Mouse (Mus musculus) adrenal gland, postnatal 10 days (tissue): Measurements from ENCODE around the gene Gm20390. TPM values are rescaled to one million over a fixed set of nuclear protein-coding genes. Genes with fewer than 3 reads are reported as not detected.

Source experiments
- DNase-seq: peaks from one replicate; pipeline ENCODE4 v3.0.0; 2021; ENCODE audit warnings: mixed read lengths
- long read RNA-seq, 2 experiments: library from polyadenylated mRNA; stranded (forward); transcript quantifications; one replicate each; pipeline ENCODE4 v2.0.0; 2021
- total RNA-seq, 2 experiments: library from RNA; stranded (reverse); gene quantifications; 2 replicates each; pipeline ENCODE4 v1.2.3; 2021

Gm20390 gene
- total RNA-seq: 10 to 100 TPM; 64.2 to 75.0 TPM
- long read RNA-seq, experiment 1, partial matches to known transcripts: 72 of 74 reads
- long read RNA-seq, experiment 1, other reads (novel, unspliced or antisense): 2 of 74 reads
- long read RNA-seq, experiment 2, partial matches to known transcripts: 121 of 125 reads
- long read RNA-seq, experiment 2, other reads (novel, unspliced or antisense): 3 of 125 reads

DNA sequence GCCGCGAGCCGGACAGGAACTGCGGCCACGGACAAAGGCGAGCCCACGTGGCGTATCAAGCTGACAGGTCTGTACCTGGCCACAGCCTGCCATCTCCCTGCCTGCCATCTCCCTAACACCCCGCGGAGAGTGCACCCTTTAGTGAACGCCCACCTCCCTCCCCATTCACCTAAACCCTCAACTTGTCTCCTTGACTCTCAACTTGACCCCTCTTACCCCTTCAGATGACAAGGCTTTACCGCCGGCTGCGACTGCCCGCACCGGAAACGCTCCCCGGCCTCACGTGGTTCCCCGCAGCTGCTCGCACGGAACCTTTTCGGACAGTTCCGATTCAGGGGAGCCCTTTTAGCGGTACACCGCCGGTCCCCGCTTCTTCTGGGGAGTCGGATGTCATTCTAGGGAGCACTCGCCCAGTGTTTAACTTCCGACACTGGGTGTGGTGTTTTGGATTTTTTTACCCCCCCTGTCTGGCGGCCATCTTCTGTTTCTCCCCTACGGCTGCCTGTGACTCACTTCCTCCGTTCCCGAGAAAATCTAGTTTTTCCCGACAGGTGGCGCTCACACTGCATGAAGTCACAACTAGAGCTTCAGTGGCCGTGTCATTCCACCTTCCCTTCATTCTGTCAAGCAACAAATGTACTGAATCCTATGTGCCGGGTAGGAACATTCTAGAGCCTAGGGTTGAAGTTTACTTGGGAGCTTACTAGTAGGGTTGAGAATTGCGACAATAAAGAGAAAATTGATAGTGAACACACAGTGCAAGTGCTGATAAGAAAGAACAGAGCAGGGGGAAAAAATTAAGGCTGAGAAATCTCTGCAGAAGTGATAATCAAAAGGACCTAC lies at the start of gene Gm20390, which contains the start of gene Nme1:
Gene Gm20390 (minus strand): TSS at position 289 of the 843 bp plus-strand sequence.
Gene Nme1 (minus strand): TSS at position 517 of the 843 bp plus-strand sequence.
- peak; percentile 98 for DNase-seq

DNA sequence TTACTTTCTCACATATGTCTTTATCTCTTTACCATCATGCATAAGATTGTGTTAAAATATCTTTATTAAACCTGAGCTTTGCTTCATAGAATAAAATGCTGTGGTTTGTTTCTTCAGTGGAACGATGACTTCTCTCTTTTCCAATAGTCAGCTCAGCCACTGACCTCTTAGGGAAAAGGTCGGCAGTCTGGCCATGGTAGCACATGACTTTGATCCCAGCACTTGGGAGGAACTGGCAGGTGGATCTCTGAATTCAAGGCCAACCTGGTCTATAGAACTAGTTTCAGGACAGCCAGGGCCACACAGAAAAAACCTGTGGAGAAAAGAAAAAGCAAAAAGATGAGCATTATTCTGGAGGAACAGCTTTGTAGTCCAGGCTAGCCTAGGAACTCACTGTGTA lies 35.3 kb upstream of the Gm20390 start:
- DNase-seq: no peak

DNA sequence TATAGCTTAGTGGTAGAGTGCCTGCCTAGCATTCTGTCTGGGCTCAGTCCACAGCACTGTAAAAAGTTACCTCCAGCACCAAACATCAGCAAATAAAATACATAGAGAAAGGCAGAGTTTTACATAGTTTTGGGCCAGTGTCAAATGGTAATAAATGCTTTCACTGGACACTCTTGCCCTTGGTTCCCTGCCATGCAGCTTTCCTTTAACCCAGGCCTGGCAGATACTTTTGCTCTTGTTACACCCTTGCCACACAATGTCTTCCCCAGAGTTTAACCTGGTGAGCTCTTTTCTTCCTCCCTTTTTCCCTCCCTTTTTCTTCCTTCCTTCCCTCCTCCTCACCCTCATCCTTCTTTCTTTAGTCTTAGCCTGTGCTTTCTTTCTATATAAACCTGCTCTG lies 31.2 kb upstream of the Gm20390 start:
- peak; percentile 15 for DNase-seq

DNA sequence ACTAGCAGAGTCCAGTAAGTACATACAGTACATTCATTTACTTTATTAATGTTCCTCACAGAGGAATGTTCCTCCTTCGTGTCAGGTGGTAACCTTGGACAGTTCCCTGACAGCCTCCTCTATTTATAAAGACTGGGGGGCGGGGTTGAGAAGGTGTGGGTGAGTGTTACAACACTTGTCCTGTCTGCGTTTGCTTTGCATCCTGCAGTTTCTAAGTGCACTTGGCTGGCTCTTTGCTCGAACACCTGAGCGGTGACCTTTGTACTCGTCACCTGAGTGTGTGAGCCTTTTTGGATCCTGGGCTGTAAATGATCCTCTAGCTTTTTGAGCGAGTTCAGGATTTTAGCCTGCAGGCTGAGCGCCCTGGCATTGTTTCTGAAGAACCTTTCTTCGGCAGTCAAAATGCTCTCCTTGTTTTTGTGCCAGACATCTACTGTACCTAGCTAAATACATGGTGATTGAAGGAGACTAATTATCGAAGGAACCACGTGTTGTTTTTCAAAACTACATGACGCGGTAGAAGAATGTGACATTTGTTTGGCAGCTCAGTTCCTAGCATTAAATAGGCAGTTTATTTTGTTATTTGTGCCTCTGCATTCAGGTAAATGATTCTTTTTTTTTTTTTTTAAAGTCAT lies 29.2 kb upstream of the Gm20390 start:
- peak; percentile 54 for DNase-seq

DNA sequence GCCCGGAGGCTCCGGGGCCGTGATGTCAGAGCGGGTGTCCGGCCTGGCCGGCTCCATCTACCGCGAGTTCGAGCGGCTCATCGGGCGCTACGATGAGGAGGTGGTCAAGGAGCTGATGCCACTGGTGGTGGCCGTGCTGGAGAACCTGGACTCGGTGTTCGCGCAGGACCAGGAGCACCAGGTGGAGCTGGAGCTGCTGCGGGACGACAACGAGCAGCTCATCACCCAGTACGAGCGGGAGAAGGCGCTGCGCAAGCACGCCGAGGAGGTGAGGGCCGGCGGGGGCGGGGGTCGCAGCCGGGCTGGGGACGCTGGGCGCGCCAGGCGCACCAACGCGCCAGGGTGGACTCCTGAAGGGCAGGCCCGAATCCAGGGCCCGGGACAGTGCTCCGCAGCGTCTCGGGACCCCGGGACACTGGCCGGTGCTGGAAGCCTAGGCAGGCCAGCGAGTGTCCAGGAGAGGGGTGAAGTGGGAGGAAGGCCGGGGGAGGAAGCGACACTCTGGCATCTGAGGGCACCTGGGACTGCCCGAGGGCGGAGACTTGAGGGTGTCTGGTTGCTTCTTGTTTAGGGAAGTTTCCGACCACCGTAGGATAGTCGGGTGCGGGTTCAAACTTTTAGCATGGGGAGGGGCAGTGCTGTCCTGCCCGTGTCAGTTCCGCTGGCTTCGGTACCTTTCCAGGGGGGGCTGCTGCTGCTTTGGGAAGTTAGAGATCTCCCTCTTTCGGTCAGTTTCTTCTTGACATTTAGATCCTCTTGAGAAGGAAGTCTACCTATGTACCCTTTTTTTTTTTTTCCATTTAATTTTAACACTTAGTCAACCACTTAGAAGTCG lies 28.4 kb upstream of the Gm20390 start:
- DNase-seq: peak; percentile 66

DNA sequence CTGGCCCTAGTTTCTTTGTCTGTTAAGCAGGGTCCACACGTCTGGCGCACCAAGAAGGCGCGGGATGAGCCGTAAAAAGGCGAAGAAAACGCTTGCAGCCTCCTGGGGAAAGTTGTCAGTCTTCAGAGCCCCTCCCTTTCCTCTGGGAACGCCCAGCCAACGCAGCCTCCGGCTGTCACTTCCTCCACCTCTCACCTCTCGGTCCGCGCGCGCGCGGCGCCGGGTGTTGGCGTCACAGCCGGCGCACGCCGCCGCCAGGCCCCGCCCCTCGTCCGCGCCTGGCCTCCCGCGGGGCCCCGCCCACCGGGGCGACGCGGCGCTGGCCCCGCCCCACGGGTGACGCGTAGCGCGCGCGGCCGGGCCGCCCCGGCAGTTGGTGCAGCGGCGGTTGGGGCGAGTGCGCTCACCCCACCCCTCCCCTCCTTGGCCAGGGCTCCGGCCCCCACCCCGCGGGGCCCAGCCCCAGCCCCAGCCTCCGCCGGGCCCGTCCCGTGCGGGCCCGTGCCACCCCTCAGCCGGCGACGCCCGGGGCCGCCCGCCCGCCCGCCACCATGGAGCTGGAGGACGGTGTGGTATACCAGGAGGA lies 27.7 kb upstream of the Gm20390 start, which contains the start of gene Spag9:
Gene Spag9 (plus strand): TSS at position 372 of the 586 bp plus-strand sequence.
- DNase-seq: peak; percentile 97

DNA sequence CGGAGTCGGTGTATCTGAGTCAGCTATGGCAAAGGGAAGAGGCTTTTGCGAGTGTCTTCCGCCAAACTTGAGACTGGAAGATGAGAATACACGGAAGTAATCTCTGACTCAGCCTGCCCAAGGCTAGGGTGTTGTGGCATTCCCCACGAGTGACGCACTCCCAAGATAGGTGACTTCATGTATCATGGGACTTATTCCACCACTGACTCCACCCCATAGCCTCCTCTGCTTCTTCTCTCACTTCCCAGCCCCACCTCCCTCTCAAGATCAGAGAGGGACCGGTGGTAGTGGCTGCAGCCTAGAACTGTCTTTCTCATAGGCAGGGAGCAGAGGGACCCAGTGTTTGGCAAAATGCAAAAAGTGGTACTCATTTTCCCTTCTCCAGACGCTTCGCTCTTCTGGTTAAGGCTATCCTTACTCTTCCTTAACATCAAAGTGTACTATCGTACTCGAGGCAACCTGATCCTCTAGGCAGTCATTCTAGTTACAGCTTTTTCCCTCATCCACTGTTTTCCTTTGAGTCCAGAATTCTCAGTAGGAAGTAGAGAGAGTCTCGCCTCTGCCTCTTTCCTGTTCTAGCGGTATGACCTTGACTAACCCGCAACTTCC lies 27.1 kb upstream of the Gm20390 start:
- DNase-seq: peak; percentile 86

DNA sequence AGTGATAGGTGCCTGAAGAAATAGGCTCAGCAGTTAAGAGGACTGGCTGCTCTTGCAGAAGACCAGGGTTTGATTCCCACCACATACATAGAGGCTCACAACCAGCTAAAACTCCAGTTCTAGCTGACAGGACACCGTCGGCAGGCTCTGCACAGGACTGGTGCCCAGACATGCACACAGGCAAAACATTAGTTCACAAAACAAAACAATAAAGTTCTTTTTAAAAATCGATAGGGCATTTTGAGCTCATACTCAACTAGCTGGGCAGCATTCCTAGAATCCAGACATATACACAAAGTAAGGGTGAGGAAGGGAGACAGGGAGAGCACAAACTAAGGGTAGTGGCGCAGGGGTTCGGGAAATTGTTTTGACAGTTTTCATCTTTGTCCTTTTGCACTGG lies 26.4 kb upstream of the Gm20390 start:
- DNase-seq: peak; percentile 9

DNA sequence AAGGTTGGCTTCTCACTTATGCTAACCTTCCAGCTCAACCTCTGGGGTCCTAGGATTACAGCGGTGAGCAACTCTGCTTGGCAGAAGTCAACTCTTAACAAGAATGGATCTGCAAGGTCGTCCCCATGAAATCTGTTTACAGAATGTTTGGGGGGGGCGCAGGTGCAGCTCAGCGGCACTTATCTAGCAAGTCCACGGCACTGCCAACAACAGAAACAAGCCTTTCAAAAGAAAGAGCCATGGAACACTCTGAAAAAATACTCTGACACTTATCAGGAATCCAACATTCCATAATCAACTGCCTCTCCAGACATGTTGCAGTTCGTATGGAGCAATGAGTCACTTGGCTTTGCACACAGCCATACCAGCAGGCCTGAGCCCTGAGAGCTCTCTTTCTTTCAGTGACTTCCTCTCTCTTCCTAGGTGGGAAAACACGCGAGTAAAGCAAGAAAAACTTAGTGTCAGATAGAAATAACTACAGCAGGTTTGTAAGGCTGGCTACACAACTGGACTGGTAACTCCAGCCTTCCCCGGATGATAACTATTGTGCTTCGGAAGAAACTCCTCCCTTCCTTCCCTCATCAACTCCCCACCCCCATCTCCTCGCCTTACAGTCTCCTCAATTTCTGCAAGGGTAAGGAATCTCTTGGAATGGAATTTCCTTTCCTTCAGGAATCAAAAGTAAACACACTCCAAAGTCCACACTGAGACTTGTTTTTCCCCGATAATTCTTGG lies 20.4 kb upstream of the Gm20390 start:
- peak; percentile 16 for DNase-seq

DNA sequence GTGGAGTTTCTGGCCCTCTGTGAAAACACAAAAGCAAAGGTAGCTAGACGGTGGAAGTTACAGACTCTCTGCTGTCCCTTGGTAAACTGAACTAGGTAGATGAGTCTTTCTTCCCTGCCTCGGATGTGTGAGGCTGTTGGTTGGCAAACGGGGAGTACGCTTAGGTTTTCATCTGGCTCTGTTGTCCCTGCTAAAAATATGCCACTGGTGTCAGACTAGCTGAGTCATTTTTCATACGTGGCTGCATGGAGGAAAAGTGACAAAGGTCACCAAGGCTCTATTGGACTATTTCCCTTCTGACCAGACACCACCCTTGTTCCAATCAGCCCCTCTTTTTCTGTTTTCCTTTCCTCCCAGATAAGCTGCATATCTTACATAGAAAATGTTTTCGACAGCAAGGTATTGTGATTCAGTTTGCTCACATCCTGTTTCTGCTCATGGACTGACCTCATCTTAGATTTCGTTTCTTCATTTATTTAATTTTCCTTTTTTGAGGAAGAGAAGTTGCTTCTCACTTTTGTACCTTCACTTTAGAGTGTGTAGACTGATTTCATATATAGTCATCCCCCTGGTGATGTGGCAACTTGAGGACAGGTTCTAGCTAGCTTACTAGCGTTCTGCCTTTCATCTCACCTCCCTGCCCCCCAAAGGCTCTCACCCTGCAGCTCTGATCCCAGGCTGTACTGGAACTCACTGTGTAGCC lies 19.7 kb upstream of the Gm20390 start:
- peak; percentile 26 for DNase-seq

DNA sequence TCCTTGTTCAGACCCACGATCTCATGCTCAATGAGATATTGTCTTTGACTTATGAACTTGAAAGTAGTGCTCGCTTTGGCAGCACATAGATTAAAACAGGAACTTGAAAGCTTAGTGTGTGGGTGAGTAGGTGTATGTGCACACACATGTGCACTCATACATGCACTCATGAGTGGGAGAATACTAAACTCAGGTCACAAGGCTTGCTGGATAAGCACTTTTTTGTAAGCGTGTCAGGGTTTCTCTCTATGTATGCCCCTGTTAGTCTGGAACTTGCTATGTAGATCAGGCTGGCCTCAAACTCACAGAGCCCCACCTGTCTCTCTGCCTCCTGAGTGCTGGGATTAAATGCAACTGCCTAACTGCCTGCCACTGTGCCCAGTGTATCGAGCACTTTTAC lies 18.9 kb upstream of the Gm20390 start:
- no peak for DNase-seq

DNA sequence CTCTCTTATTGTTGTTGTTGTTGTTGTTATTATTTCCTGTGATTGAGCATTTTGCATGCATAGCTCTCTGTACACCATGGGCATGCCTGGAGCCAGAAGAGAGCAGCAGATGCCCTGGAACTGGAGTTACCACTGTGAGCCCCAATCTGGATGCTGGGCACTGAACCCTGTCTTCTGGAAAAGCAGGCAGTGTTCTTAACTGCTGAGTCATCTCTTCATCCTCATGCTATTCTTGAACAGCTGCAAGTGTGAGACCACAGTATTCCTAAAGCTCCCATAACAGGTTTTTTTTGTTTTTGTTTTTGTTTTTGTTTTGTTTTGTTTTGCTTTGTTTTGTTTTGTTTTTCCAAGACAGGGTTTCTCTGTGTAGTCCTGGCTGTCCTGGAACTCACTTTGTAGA lies 18.2 kb upstream of the Gm20390 start:
- DNase-seq: no peak

DNA sequence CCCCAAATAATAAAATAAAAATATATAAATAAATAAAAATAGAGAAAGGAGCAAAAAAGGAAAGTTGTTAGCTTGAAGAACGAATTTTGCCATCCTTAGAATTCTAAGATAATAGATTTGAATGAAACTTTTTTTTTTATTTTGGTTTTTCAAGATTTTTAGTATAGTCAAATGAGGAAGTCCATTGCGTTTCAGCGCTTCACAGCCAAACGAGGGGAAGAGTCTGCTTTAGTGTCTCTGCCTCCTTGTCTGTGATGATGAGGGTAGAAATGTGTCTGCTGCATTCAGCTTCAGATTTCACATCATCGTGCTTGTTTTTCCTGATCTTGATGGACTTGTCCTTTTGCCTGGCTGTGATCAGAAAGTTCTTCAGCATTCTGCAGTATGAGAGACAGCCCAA lies 17.2 kb upstream of the Gm20390 start:
- DNase-seq: no peak

DNA sequence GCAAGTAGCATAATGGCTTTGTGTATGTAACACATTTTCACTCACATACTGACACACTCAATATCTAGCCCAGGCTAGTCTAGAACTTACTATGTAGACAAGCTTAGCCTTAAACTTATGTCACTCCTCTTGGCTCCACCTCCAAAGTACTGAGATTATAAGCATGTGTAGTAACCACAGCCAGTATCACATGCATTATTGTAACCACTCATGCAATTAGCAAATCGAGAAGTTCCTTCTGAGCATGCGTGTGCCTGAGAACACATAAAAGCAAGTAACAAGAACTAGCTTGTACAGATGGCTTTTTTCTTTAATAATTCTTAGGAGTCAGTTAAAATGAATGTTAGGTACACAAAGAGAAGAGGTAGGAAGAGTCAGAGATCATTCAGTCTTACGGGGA lies 16.5 kb upstream of the Gm20390 start:
- DNase-seq: no peak

DNA sequence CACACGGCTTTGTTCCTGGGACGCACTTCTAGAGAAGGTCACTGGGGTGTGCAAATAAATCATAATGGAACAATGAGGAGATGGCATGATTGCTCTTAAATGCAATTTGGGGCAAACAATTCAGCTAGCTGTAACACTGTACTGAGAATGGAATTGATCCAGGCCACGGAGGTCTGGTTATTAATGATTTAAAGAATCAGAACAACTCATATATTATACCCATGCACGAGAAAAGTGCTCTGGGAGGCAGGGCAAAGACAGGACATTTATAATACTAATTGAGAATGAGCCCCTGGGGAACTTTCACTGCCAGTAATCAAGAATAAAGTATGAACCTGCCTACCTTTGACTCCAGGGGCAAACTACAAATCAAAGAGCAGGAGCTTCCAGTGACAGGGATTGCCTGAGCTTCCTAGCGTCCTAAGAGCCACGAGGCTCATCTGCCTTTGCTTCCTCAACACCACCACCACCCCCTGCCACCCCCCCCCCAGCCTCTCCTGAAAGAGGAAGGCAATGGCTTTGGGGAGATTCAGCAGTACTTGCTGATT lies 11.5 kb upstream of the Gm20390 start:
- no peak for DNase-seq

DNA sequence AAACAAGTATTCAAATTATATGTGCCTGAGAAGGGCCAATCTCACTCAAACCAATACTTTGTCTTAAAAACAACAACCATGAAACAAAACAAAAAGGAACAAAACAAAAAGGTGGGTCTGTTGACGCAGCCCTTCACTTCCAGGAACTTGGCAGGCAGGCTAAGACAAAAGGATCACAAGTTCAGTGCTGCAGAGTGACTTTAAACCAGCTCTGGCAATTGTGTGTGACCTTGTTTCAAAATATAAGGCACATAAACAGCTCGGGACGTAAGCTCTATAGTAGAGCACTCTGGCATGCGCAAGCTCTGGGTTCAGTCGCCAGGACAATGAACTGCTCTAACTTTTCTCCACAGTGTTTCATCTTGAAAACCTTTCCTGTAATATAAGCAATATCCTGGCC lies 4.9 kb upstream of the Gm20390 start:
- DNase-seq: no peak

DNA sequence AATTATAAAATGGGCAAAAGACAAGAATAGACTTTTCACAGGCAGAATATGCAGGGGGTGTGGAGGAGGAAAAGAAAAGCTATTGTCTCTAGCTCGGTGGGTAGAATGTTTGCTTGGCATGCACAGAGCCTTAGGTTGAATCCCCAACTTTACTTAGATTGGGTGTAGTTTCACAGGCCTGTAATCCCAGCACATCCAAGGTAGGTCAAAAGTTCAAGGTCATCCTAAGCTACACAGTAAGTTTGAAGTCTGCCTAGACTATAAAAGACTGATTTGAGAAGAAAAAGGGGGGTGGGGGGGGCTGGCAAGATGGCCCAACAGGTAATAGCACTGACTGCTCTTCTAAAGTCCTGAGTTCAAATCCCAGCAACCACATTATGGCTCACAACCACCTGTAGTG lies 1.7 kb upstream of the Gm20390 start:
- no peak for DNase-seq

DNA sequence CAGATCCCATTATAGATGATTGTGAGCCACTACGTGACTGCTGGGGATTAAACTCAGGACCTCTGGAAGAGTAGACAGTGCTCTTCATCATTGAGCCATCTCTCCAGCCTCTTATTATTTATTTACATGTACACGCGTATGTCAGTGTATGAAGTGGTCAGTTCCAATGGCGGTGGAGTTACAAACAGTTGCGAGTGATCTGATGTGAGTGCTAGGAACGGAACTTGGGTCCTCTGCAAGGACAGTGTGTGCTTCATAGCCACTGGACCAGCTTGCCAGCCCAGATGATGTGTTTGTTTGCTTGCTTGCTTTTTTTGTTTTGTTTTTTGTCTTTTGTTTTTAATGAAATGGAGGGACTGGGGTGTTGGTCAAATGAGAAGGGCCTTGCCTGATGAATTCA lies 1.1 kb upstream of the Gm20390 start:
- DNase-seq: no peak

DNA sequence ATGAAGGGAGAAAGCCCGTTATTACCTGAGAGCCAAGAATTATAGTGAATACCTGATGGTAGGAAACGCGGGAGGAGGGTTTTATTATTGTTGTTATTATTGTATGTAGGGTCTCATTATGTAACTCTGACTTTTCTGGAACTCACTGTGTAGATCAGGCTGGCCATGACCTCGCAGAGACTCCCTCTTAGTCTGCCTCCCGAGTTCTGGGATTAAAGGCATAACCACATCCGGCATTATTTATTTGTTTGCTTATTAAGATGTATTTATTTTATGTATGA lies 695 bp upstream of the Gm20390 start:
- DNase-seq: no peak

DNA sequence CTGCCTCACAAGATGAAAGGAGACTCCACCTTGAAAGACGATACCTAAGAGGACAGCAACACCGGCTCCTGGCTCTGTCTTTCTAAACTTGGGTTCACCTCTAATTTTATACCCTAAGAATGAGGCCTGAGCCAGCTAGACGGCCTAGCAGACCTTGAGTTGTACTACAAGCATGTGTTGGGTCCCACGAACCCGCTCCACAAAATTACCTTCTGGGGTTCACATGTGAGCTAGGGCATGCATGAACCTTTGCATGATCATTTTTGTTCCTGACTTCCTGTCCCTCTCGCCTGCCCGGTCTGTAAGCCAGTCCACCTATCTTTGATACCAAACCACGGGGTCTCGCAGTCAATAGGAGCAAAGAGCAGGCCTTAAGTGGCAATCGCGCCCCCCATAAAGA lies 712 bp downstream of the Gm20390 start:
- DNase-seq: no peak
